Mouse (Mus musculus): ENCODE results near the gene Olfr1028. TPM values are rescaled to one million over a fixed set of nuclear protein-coding genes. Genes with fewer than 3 reads are reported as not detected.

Gene Olfr1028
- not detected in 2 replicates for polyA plus RNA-seq (2014; fragmentation: Nextera tagmentation; extraction: Ambion mirVana)

DNA sequence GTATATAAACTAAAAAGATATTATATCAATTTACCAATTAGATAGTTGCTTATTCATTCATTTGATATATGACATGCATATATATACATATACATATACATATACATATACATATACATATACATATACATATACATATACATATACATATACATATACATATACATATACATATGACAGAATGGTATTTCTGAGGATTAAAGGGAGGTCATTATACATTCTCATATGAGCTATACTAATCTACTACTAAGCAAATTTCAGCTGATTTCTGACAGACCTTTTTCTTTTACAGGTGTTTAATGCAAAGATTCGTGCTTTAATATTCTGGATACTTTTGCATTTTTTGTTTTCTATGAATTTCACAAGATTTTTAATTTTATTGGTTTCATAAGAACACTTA is at the start of gene Olfr1028:
TSS of gene Olfr1028 (plus strand) at position 301 of the 400 bp plus-strand sequence.
- no peaks in the 10 kb centered on the region for H3K4me1 ChIP-seq (ENCODE audit: control insufficient read depth, insufficient read depth, low read length)
- H3K36me3 ChIP-seq (ENCODE audit: control insufficient read depth, insufficient read depth, low read length), result no peaks in the 10 kb centered on the region
- no peak within 1 kb of the TSS for H3K9ac ChIP-seq (ENCODE audit: low read depth, low read length)
- no peaks in the 10 kb centered on the region for H3K27me3 ChIP-seq (replicated peaks; ENCODE audit: control insufficient read depth, insufficient read depth, low read length)
- no peak for DNase-seq (ENCODE audit: low spot score)
- 80% methylated on average over 1 of the region's 1 CpGs for WGBS
- no peak within 1 kb of the TSS for H3K4me2 ChIP-seq (ENCODE audit: low read depth, low read length)
- H3K27ac ChIP-seq (replicated peaks; ENCODE audit: low read depth, low read length), result no peak within 1 kb of the TSS
- no peaks in the 10 kb centered on the region for H3K9me3 ChIP-seq (ENCODE audit: control insufficient read depth, low read length)
- no peak for ATAC-seq (ENCODE audit: low read depth)
- H3K4me3 ChIP-seq (ENCODE audit: low read depth, low read length), result no peak within 1 kb of the TSS

DNA sequence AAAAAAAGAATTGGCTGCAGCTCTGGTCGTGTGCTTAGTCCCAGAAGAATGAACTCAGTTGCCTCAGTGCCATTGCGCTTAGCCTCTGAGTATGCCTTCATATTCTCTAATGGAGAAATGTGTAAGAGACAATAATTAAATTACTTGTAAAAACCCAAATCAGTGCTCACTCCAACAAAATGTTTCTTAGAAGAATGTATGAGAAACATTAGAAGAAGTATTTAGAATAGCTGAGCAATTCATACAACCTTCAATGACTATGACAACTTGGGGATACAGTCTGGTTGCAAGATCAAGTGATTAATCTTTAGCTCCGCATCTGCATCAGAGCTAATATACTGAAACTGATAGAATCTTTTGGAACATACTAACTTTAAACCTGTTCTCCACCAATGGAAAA is 45.3 kb upstream of the Olfr1028 start, which contains the start of gene Olfr1024:
TSS of gene Olfr1024 (minus strand) at position 101 of the 400 bp plus-strand sequence.
- no peak for ATAC-seq (ENCODE audit: low read depth)
- Histone ChIP-seq H3K27ac (replicated peaks; ENCODE audit: low read depth, low read length) (no peak within 1 kb of the TSS), H3K36me3 (ENCODE audit: control insufficient read depth, insufficient read depth, low read length) (no peaks in the 10 kb centered on the region), H3K9ac (ENCODE audit: low read depth, low read length) (no peak within 1 kb of the TSS), H3K4me1 (ENCODE audit: control insufficient read depth, insufficient read depth, low read length) (no peaks in the 10 kb centered on the region), H3K4me3 (ENCODE audit: low read depth, low read length) (no peak within 1 kb of the TSS), H3K4me2 (ENCODE audit: low read depth, low read length) (no peak within 1 kb of the TSS), H3K9me3 (ENCODE audit: control insufficient read depth, low read length) (no peaks in the 10 kb centered on the region), H3K27me3 (replicated peaks; ENCODE audit: control insufficient read depth, insufficient read depth, low read length) (no peaks in the 10 kb centered on the region)
- DNase-seq (ENCODE audit: low spot score), result no peak
- 87% methylated on average over 3 of the region's 3 CpGs for WGBS

DNA sequence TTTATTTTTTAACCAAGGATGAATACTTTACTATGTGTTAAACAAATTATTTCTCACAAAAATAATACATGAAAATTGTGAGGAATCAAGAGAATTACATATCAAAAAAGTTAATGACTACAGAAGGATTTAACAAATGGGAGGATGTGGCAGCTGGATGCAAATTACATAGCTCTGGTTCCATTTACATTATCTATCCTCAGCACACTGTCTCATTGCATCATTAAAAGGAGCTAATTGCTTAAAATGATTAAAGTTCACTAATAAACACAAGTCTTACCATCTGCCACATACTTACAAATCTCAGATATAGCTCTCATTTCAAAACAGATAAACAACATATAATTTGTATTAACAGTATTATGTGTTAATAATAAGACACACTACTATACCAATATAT is 37.0 kb upstream of the Olfr1028 start:
- no peak for ATAC-seq (ENCODE audit: low read depth)
- Histone ChIP-seq H3K4me3 (ENCODE audit: low read depth, low read length) (no peak overlapping the region), H3K9ac (ENCODE audit: low read depth, low read length) (no peak overlapping the region), H3K27me3 (replicated peaks; ENCODE audit: control insufficient read depth, insufficient read depth, low read length) (no peaks in the 10 kb centered on the region), H3K4me1 (ENCODE audit: control insufficient read depth, insufficient read depth, low read length) (no peaks in the 10 kb centered on the region), H3K36me3 (ENCODE audit: control insufficient read depth, insufficient read depth, low read length) (no peaks in the 10 kb centered on the region), H3K9me3 (ENCODE audit: control insufficient read depth, low read length) (no peaks in the 10 kb centered on the region), H3K4me2 (ENCODE audit: low read depth, low read length) (no peak overlapping the region), H3K27ac (replicated peaks; ENCODE audit: low read depth, low read length) (no peak overlapping the region)
- DNase-seq (ENCODE audit: low spot score), result no peak

DNA sequence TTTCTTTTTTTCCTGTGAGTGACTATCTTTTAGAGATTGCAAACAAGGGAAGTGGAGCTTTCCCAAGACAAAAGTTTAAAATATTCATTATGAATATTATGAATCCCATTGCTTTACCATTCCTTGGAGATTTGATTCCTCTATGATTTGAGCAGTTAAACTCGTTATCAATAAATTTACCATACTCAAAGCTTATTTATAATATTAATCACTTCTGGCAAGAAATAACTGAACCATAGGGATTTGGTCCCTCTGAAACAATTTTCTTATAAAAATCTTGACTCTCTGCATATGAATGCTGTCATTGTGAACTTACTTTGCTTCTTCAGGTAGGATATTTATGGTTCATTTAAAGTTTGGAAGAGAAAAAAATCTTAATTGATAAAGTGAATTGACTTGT is 35.3 kb upstream of the Olfr1028 start, which contains the start of gene Olfr1025-ps1:
TSS of gene Olfr1025-ps1 (plus strand) at position 301 of the 400 bp plus-strand sequence.
- Histone ChIP-seq H3K4me1 (ENCODE audit: control insufficient read depth, insufficient read depth, low read length) (no peaks in the 10 kb centered on the region), H3K36me3 (ENCODE audit: control insufficient read depth, insufficient read depth, low read length) (no peaks in the 10 kb centered on the region), H3K4me2 (ENCODE audit: low read depth, low read length) (no peak within 1 kb of the TSS), H3K4me3 (ENCODE audit: low read depth, low read length) (no peak within 1 kb of the TSS), H3K27ac (replicated peaks; ENCODE audit: low read depth, low read length) (no peak within 1 kb of the TSS), H3K9me3 (ENCODE audit: control insufficient read depth, low read length) (no peaks in the 10 kb centered on the region), H3K27me3 (replicated peaks; ENCODE audit: control insufficient read depth, insufficient read depth, low read length) (no peaks in the 10 kb centered on the region), H3K9ac (ENCODE audit: low read depth, low read length) (no peak within 1 kb of the TSS)
- WGBS, result 41% methylated on average over 1 of the region's 1 CpGs
- ATAC-seq (ENCODE audit: low read depth) (no peak), DNase-seq (ENCODE audit: low spot score) (no peak)

DNA sequence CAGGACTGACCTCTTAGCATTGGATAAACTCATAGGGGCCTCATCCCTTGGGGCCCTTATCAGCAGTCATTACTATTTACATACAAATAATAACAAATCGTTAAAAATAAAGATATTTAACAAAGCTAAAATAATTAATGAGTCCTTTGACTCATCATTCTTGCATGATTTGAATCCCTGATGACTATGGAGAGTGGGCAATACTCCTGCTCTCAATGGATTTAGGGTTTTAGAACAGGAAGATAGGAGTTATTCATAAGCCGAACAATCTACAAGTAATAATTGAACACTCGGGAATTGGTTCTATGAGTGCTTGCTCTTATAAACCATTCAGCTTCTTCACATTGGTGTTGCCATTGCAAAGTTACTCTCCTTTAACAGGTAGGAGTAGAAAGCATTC is 29.0 kb upstream of the Olfr1028 start, which contains the start of gene Olfr1026:
TSS of gene Olfr1026 (plus strand) at position 301 of the 400 bp plus-strand sequence.
- ATAC-seq (ENCODE audit: low read depth) (no peak), DNase-seq (ENCODE audit: low spot score) (no peak)
- Histone ChIP-seq H3K4me3 (ENCODE audit: low read depth, low read length) (no peak within 1 kb of the TSS), H3K27me3 (replicated peaks; ENCODE audit: control insufficient read depth, insufficient read depth, low read length) (no peaks in the 10 kb centered on the region), H3K9me3 (ENCODE audit: control insufficient read depth, low read length) (no peaks in the 10 kb centered on the region), H3K36me3 (ENCODE audit: control insufficient read depth, insufficient read depth, low read length) (no peaks in the 10 kb centered on the region), H3K4me2 (ENCODE audit: low read depth, low read length) (no peak within 1 kb of the TSS), H3K27ac (replicated peaks; ENCODE audit: low read depth, low read length) (no peak within 1 kb of the TSS), H3K4me1 (ENCODE audit: control insufficient read depth, insufficient read depth, low read length) (no peaks in the 10 kb centered on the region), H3K9ac (ENCODE audit: low read depth, low read length) (no peak within 1 kb of the TSS)
- WGBS, result 86% methylated on average over 3 of the region's 3 CpGs

DNA sequence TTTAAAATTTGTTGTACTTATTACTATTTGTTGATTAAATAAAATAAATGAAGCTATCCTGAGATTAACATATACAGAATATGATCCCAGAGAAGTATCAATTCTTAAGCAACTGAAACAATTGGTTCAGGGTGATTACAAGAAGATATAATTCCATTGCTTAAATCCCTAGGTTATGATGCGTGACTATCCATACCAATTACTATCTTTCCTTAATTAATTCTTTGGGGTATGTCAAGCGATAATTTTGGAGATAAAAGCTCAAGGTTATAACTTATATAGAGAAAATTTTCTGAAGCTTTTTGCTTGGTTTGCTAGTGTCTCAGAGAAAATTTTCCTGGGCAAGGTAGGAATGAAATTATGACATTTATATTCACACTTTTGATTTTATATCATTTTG is 23.4 kb downstream of the Olfr1028 start, which contains the start of gene Olfr1029:
TSS of gene Olfr1029 (plus strand) at position 301 of the 400 bp plus-strand sequence.
- Histone ChIP-seq H3K4me1 (ENCODE audit: control insufficient read depth, insufficient read depth, low read length) (no peaks in the 10 kb centered on the region), H3K36me3 (ENCODE audit: control insufficient read depth, insufficient read depth, low read length) (no peaks in the 10 kb centered on the region), H3K27me3 (replicated peaks; ENCODE audit: control insufficient read depth, insufficient read depth, low read length) (no peaks in the 10 kb centered on the region), H3K4me3 (ENCODE audit: low read depth, low read length) (no peak within 1 kb of the TSS), H3K9ac (ENCODE audit: low read depth, low read length) (no peak within 1 kb of the TSS), H3K9me3 (ENCODE audit: control insufficient read depth, low read length) (no peaks in the 10 kb centered on the region), H3K4me2 (ENCODE audit: low read depth, low read length) (no peak within 1 kb of the TSS), H3K27ac (replicated peaks; ENCODE audit: low read depth, low read length) (no peak within 1 kb of the TSS)
- DNase-seq (ENCODE audit: low spot score) (no peak), ATAC-seq (ENCODE audit: low read depth) (no peak)
- 83% methylated on average over 2 of the region's 2 CpGs for WGBS

DNA sequence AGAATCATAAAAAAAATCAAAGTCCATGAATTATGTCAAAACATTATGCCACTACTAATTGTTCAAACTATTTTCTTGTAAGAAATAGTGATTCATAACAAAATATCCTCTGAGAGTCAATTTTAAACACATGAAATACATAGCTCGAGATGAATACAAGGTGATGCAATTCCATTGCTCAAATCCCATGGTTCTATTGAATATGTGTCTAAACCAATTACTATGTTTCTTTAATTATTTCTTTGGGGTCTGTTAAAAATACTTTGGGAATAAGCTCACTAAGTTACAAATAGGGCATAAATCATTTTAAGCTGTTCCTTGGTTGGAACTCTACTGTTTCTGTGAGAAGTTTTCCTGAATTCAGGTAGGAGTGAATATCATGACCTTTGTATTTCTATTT is 28.7 kb downstream of the Olfr1028 start, which contains the start of gene Olfr1030:
TSS of gene Olfr1030 (plus strand) at position 301 of the 400 bp plus-strand sequence.
- Histone ChIP-seq H3K4me3 (ENCODE audit: low read depth, low read length) (no peak within 1 kb of the TSS), H3K4me1 (ENCODE audit: control insufficient read depth, insufficient read depth, low read length) (no peaks in the 10 kb centered on the region), H3K27ac (replicated peaks; ENCODE audit: low read depth, low read length) (no peak within 1 kb of the TSS), H3K4me2 (ENCODE audit: low read depth, low read length) (no peak within 1 kb of the TSS), H3K36me3 (ENCODE audit: control insufficient read depth, insufficient read depth, low read length) (no peaks in the 10 kb centered on the region), H3K9me3 (ENCODE audit: control insufficient read depth, low read length) (no peaks in the 10 kb centered on the region), H3K9ac (ENCODE audit: low read depth, low read length) (no peak within 1 kb of the TSS), H3K27me3 (replicated peaks; ENCODE audit: control insufficient read depth, insufficient read depth, low read length) (no peaks in the 10 kb centered on the region)
- 61% methylated on average over 1 of the region's 1 CpGs for WGBS
- DNase-seq (ENCODE audit: low spot score) (no peak), ATAC-seq (ENCODE audit: low read depth) (no peak)

DNA sequence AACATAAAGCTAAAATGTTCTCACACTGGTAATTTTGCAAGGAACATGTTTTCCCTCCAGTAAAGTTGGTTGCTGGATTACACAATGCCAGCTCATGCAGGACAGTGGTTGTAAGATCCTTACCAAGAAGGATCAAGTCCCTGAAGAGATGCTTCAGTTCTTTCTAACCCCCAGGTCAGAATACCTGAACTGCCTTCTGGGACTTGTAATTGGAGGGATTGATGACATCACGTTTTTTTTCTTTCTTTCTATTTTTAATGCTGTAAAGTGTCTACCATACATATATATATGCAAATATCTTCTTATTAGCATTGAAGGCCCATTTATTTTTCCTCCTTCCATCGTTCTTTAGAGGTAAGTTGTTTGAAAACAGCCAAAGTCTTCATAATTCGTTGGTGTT is 39.8 kb downstream of the Olfr1028 start, which contains the start of gene Olfr1031:
TSS of gene Olfr1031 (plus strand) at position 301 of the 400 bp plus-strand sequence.
- Histone ChIP-seq H3K4me2 (ENCODE audit: low read depth, low read length) (no peak within 1 kb of the TSS), H3K4me1 (ENCODE audit: control insufficient read depth, insufficient read depth, low read length) (no peaks in the 10 kb centered on the region), H3K4me3 (ENCODE audit: low read depth, low read length) (no peak within 1 kb of the TSS), H3K9ac (ENCODE audit: low read depth, low read length) (no peak within 1 kb of the TSS), H3K9me3 (ENCODE audit: control insufficient read depth, low read length) (no peaks in the 10 kb centered on the region), H3K27me3 (replicated peaks; ENCODE audit: control insufficient read depth, insufficient read depth, low read length) (no peaks in the 10 kb centered on the region), H3K27ac (replicated peaks; ENCODE audit: low read depth, low read length) (no peak within 1 kb of the TSS), H3K36me3 (ENCODE audit: control insufficient read depth, insufficient read depth, low read length) (no peaks in the 10 kb centered on the region)
- 50% methylated on average over 3 of the region's 3 CpGs for WGBS
- ATAC-seq (ENCODE audit: low read depth) (no peak), DNase-seq (ENCODE audit: low spot score) (no peak)

Measured in embryonic facial prominence, embryonic 14.5 days (tissue).